Mouse (Mus musculus) thymus, postnatal 36 days (tissue): ENCODE results near the gene Mthfd1l.
A peak's percentile ranks its signal among the peaks of the same experiment; 100 is the strongest.

Experiments
- DNase-seq, 2 experiments: peaks; one replicate each; pipeline ENCODE4 v3.0.0; 2022; ENCODE audit warnings: mixed read lengths in 2 of 2

Gene Mthfd1l

DNA sequence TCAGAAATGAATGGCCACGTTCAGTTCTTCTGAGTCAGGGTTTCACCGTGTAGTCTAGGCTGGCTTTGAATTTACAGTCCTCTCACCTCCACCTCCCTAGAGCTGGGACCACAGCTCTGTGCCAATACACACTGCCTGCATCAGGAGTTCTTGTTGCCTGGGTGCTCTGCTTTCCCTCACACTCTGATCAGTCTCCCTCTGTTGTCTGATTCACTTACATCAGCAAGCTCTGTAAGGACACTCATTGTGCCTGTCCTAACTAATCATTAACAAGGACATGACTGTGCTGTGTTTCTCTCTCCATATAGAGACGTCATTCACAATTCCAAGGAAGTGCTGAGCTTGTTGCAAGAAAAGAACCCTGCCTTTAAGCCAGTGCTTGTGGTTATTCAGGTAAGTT lies 5.4 kb downstream of the Mthfd1l start:
- DNase-seq: no peak

DNA sequence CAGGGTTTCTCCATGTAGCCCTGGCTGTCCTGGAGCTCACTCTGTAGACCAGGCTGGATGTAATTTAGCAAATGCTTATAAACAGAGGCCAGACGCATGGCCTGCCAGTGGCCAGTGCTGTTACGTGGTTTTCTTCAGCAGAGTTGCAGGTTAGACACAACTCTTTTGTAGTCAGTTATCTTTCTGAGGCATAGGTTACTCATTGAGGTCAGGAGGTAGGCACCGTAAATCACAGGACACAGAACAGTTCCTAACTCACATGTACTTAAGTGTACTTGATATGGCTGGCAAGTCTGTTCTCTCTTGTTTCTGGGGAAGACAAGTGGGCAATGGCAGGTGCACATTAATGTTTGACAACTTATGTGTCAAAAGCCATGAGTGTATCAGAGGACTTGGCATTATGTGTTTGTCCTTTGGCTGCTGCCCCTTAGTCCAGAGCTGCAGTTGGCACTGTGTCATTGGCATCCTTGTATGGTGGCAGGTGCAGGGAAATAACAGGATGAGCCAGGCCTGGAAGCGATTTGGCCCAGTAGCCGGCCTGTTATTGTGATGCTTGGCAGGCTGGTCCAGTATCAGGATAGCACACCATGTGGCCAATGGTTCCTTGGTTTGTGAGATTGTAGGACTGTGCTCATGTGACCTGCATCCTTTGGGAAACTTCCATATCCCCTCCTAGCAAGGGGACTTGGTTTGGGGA lies 6.0 kb downstream of the Mthfd1l start:
- DNase-seq: no peak

DNA sequence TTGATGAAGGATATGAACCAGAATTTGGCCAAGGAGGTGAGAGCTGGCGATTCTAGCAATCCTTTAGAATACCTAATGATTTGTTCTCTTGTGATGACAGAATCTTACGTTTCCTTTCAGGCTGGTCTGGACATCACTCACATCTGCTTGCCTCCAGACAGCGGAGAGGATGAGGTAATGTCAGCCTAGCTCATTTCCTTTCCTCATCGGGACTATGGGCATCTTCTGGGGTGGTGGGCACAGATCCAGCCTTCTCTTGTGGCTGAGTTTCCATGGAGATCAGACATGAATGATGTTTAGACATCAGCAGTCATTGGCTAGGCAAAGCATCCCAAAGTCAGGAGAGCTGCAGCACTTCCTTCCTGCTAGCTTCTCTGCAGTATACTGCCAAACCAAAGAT lies 7.3 kb downstream of the Mthfd1l start:
- DNase-seq: no peak

DNA sequence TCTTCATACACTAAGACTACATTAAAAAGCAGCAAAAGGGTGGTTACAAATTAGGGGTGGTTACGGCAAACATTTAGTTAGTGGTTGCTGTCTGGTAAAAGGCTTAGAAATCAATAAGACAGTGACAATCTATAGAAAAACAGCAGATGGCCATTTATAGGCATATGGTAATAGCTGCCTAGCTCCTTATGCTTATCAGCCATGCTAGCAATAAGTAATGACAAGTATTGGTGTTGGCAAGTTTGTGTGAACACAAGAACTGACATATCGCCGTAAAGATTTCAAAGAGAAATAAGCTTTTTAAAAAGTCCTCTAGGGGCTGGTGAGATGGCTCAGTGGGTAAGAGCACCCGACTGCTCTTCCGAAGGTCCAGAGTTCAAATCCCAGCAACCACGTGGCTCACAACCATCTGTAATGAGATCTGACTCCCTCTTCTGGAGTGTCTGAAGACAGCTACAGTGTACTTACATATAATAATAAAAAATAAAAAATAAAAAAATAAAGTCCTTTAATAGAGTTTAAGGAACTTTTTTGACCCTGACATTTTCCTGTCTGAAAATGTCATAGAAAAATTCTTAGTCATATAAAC lies 17.5 kb downstream of the Mthfd1l start:
- no peak for DNase-seq

DNA sequence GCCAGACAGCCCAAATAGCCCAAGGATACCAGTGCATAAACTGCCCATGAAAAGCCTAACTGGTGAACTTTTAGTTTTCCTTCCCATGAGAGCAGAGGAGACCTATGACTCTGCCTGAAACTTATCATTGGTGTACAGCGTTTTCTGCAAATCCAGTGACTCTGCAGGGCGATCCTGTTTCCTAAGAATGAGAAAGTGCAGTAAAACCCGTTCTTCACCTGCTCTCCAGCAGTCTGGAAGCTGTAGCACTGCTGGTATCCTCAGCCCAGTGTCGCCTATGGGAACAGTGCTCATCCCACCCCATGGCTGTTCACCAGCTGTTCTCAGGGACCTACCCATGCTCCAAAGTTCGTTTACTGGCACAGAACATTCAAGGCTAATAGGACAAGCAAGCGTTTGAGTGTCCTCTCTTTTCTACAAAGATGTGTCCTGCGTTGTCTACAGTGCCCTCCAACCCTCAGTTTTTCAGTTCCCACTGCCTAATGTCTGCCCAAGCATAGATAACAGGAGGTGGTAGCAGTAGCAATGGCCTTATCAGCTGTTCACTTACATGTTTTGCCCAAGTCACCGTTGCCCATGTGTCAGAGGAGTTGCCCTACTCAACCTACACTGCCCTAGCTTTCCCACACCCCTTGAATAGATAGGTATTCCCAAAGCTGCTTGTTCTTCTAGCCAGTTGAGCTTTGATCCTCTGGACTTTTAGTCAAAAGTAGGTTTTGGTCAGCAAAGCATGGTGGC lies 20.6 kb downstream of the Mthfd1l start:
- no peak for DNase-seq

DNA sequence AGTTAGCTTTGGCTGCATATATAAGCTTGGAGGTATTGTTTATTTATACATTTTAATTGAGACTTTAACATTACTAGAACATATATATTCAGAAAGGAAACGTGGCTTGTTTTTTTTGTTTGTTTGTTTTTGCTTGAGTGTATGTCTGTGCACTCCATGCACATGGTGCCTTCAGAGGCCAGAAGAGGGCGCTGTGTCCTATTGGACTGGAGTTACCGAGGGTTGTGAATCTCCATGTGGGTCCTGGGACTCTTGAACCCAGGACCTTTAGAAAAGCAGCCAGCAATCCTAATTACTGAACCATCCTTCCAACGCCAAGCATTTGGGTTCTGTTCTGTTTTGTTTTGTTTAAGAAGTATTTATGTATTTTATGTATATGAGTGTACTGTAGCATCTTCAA lies 22.4 kb downstream of the Mthfd1l start:
- DNase-seq: no peak

DNA sequence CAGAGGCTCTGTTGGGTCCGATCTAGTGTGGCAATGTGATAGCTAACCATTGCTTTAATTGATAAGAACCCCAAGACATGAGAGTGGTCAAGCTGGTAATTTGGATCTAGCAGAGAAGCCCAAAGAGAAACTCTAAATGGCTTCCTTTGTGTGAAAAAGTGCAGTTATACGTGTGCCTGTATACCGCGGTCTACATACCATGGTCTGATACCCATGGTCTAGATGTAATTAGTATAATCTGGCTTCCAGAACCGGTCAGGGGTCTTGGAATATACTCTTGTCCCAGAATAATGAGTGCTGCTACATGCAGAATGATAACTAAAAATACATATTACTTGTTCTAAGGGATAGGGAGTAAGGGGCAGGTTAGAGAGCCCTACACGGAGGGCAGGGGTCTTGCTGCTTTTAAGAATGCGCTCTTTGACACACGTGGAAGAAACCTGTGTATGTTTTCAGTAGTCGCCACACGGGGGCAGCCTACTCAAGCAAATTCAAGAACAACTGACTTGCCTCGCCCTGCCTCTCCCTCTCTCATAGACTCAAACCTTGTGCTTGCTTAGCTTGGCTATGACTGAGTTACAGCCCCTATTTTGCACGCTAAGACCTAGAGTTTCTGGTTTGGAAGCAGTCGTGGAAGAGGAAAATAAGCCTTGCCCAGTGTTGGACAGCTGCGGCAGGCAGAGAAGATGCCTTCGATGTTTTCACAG lies 23.4 kb downstream of the Mthfd1l start:
- DNase-seq: peak; percentile 46 to 63

DNA sequence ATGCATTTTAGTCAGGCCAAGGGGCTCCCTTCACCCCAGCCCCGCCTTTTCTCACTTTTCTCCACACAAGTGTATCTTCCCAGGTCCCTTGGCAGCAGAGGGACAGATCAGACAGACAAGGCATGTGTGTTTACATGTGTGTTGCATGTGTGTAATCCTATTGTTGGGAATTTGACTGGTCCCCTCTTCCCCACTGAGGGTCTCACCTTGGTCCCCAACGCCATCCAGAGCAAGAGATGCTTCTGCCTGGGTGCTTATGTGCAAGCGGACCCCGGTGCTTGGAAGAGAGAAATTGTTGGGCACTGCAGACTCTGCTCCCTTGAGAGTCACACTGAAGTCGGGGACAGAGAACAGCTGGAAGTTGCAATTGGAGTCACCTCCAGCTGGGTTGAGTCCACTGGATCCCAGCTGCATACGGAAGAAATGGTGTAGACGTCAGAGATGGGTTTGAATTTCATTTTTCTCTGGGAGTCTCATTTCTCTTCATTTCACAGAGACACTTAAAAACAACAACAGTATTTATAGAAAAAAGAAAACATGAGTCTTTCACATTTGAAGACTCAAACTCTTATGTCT lies 25.0 kb downstream of the Mthfd1l start:
- DNase-seq: no peak

DNA sequence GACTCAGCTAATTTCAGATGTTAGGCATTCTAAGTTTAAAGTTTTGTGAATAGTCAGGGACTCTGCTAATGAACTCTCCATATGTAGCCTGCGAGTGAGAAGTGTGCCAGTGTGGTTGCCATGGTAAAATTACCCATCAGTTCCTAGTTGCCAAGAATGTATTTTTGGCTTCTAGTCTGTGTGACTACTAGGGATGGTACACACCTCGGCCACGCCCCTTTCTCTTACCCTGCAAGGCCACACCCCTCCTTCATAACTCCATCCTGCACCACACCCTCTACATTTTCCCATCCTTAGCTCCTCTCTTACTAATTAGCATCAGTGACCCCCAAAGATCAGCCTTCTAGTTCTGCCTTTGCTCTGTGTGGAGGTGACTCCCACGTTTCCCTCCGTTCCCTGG lies 29.8 kb downstream of the Mthfd1l start:
- no peak for DNase-seq

DNA sequence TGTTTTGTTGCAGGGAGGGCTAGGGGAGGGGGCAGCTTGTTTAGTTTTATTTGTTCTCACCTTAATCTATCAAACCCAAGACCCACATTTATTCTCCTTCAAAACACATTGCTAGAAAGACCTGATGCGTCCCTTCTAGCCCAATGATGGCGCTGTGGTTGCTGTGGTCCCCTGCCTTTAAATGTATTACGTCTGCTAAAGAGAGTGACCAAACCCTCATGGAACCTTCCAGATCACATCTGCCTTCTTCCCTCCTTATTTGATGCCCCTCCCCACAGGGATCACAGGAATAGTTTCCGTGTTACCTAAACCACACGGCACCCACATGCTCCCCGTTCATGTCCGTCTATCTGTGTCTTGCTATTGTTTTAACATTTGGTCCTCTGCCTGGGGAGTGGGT lies 32.3 kb downstream of the Mthfd1l start:
- no peak for DNase-seq

DNA sequence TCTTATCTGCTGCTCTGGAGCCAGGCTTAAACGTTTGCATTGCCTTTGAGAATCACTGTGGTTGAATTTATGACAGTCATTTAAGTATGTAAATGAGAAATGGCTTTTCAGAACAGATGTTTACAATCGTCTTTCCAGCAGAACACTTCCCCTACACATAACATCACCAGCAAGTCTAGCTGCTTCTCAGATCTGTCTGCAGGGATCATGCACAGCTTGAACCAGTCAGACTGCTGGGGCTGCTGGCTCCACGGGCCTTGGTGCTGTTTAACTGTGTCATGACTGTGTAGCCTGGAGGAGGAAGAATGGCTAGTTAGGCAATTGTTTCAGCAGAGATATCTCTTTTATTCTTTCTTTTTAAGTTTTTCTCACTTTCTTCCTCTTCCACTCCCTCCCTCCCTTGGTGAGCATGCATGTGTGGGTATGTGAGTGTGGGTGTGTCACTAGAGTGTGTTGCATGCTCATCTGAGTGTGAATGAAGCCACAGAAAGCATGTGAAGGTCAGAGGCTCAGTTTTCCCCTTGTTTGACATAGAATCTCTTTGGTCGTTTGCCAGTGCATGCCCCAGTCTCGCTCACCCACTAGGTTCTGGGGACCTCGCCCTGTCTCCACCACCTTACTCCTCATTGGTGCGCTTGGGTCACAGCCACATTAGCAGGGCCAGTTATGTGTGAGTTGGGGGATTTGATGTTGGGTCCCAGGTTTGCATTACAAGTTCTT lies 33.5 kb downstream of the Mthfd1l start:
- DNase-seq: no peak

DNA sequence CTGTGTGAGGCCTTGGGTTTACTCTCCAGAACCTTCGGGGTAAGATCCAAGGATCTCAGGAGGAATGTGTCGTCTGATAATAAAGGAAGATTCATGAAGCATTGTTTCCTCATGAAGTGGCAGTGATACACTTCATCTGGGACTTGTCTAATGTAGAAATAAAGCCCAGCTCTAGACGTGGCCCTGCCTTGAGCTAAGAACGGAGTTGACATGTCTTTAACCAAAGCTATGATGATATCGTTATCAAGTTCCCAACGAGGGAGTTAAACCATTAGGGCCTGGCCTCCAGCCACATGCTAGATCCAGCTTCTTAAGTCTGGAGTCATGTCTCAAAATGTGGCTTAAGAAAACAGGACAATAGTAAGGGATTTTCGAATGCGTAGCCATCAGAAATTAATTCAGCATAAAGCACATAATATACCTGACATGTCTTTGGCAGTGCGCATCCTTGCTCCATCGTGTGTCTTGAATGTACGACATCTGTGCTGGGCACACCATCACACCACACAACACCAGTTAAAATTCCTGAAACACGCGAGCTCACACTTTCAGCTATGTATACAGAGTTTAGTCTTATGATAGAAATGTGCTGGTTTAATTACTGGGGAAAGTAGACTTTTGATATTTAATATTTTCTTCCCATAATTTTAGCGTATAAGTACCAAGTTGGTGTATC lies 49.8 kb downstream of the Mthfd1l start:
- no peak for DNase-seq

DNA sequence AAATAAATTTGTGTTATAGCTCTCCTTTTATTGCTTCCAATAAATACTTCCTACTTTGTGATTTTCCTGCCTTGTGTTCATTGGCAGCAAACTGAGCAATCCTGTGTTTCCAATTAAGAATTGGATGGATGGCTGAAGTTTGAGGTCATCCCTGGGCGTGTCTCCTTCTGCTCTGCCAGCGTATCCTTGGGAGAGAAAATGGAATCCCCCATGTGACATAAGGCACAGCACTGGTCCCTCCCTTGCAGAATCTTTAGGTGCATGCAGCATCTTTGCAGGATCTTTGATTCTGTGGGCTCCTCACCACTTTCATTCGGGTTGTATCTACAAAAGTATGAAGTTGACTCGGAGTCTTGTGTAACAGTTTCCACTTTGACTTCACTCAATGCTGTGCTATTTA lies 53.7 kb downstream of the Mthfd1l start:
- no peak for DNase-seq

DNA sequence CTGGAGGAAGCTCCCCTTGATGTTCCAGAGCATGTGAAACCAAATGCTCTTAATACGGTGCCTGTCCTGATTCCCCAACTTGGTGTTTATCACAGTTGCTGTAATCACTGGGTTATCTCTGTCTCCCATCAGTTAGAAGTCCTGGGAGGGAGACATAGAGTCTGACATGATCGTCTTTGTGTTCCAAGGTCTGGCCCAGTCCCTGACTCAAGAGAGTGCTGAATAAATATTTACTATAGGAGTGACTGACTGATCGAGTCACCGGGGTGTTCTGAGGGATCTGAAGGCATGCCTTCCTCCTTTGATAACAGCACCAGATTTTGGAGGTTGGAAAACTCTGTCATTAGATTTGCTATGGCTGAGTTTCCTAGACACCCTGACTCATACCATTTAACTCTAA lies 54.5 kb downstream of the Mthfd1l start:
- no peak for DNase-seq

DNA sequence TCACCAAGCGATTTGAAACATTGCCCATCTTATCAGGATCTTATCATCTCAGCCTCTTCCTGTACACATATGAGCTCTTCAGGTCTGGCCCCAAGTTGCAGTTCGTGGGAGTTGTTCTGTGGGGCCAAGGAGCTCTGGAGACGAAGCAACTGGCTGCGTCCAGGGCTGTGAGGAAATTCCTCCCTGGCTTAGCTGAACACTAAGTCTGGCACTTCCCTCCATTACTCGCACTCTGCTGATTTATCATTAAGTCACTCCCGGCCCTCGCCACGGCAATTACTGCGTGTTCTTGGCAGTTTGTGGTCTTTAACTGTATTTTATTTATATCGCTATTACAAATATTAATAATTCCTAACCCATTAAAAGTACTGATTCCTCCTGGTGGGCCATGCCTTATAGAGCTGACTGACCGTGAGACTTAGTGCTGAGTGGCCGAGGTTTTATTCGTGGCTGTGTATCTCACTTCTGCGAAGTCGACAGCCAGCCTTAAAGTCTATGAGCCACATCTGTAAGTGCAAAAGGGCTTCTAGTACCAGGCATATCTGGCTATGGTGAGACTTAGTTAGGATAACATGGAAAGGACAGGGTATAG lies 56.0 kb downstream of the Mthfd1l start:
- no peak for DNase-seq

DNA sequence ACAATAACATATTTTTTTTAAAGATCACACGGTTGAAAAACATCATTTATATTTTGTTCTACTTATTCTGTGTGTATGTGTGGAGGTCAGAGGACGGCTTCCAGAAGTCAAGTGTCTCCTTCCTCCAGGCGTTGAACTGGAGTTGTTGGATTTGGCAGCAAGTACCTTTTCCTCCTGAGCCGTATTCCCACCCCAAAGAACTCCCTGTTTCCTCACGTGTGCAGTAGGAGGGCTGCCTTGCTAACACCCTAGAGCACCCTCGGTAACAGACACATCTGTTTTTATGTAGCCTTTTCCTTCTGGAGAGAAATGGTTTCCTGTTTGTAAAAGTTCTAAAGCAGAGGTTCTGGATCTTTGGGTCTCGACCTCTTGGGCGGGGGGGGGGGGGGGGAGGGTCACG lies 60.8 kb downstream of the Mthfd1l start:
- DNase-seq: no peak

DNA sequence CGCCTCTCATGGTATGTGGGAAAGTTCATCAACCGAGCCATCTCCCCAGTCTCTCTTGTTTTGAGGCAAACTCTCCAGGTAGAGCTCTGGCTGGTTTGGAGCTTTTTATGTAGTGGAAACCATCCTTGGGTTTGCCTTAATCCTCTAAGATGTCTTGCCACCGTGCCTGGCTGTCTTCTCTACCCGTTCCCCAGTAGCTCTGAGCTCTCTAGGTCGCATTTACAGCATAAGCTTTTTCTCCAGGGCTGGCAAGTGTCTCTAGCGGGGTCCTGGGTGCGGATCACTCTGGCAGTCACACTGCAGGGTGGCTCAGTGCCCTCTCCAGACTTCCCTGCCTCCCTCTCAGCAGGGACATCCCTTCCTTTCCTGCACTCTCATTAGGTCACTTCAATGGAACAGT lies 63.6 kb downstream of the Mthfd1l start:
- no peak for DNase-seq

DNA sequence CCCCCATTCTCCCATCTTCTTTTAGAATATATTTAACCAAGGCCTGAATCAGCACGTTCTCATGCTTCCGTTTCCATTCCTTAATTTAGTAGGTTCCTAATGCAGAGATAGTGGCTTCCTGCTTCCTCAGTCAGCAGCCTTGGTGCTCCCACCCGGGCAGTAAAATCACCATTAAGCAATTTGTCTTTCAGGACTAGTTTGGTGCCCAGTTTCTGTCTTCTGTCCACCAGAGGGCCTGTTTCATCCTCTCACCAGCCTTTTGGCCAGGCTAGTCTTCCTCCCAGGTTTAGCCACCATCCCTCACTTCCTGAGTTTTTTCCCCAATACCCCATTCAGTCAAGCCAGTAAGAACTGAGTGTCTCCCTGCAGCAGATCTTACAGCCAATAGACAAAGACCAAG lies 64.1 kb downstream of the Mthfd1l start:
- no peak for DNase-seq

DNA sequence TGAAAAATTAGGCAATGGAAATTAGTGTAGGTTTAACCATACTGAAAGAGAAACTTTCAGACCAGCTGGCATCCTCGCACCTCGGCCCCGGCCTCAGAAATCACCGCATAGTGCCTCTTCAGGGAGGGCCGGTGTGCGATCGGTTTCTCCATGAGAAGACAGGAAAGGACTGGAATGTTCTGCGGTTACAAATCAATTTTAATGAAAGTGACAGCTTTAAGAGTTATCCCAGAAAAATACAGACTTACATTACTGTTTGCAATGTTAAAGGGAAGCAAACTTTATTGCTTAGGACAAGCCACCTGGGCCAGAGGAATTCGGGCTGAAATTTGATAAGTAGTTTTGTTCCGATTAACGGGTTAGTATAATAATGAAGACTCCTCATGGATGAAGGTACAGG lies 65.7 kb downstream of the Mthfd1l start:
- no peak for DNase-seq

DNA sequence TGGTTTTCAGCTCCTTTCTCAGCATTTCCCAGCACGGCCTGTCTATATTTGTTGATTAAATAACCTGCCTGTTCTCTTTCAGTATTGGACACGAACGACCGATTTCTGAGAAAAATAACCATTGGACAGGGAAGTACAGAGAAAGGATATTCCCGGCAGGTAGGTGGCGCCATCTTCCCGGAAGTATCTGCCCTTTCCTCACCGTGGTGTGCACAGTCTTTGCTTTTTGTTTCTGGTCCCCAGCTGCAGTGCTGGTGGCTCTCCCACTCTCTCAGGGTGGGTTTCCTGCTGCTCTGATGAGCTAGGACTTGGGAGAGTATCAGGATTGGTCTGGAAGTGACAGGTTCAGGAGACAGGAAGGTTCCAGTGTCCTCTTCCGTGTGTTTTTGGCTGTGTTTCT lies 68.8 kb downstream of the Mthfd1l start:
- peak; percentile 30 to 40 for DNase-seq

DNA sequence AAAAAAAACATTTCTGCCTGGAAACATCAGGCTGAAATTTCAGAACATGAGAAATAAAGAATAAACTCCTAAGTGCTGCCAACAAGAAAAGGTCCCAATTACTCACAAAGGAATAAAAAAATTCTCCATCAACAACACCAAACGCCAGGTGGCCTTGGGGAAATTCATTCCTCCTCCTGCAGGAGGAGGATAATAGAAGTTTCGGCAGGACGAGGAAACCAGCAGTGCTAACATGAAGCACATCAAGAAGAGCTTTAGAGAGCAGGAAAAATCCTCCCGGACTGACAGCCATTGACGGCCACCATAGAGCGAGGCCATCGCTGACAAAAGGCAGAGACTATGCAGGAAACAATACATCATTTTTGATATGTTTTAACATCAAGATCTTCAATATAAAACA lies 71.5 kb downstream of the Mthfd1l start:
- DNase-seq: no peak

DNA sequence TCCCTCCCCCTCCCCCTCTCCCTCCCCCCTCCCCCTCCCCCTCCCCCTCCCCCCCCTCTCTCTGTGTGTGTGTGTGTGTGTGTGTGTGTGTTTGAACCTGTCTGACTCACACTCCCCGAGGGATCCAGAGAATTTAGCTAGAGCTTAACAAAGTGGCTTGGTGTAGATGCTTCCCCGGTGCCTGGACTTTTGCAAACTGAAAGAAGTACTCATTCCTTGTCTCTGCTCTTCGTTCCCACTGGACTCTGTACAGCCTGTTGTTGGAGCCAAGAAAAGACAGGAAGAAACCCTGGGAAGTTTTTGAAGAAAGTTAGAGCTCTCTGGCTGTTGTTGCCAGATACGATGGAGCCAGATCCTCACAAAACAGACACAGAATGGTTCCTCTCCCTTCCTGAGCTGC lies 73.6 kb downstream of the Mthfd1l start:
- no peak for DNase-seq
